Mouse (Mus musculus) macrophage (primary cell): ENCODE measurements at regions not wholly inside any gene's neighbourhood (a gene's known extent, or its start where the extent isn't known, plus 50 kb on each side); places are given as distances from the start of the nearest gene placed in this dataset.
"Not testable (repeated sequence)": the region's sequence is repeated elsewhere in the genome, so short reads cannot be mapped to it uniquely, and the experiment has no call there.

Source experiments
- H3K27ac ChIP-seq: fragments of 350-480 bp; formaldehyde crosslinking; 2 replicates; pipeline ENCODE4 v1.9.0; 2021
- H3K36me3 ChIP-seq: fragments of 350-480 bp; formaldehyde crosslinking; 2 replicates; pipeline ENCODE4 v1.9.0; 2021; ENCODE audit errors: inconsistent target
- H3K4me3 ChIP-seq: fragments of 350-480 bp; formaldehyde crosslinking; 2 replicates; pipeline ENCODE4 v1.9.0; 2021; ENCODE audit errors: inconsistent target
- H3K79me2 ChIP-seq: fragments of 350-480 bp; formaldehyde crosslinking; 2 replicates; pipeline ENCODE4 v1.9.0; 2021; ENCODE audit errors: inconsistent target
- WGBS: methylation state at CpG from one replicate; pipeline ENCODE4 v1.1.7; 2026; ENCODE audit warnings: inconsistent platforms; ENCODE audit not compliant: missing documents; 5-methylcytosine and 5-hydroxymethylcytosine counted together

DNA sequence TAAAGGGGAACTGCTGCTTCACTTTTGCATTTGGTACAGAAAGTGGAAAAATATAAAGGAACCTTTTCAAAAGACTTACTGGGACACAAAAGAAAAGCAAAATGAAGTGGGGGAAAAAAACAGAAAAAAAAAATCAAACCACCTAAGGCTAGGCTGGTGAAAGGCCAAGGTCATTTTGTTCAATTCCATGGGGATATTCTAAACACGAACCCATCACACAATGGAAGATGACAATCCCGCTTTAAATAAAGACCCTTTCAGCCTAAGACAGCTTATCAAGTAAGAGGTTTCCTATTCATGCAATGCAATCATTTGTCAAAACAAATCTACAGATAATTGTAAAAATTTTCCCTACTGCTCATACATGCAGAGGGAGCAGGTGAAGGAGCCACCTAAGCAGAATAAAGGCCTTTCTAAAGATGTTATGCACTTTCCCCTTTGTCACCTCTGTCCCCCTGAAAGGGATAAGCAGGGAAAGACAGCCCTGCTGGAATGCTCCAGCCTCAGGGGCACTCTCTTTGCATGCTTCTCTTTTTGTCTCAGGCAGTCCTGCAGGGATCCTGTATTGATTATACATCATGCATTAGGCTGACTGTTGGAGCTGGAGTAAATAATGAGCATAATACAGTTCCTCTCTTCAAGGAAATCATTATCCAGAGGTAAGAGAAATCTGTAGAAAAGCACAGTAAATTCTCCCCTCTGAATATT is 367.8 kb downstream of the 1190002N15Rik start:
- no peak overlapping the region for H3K27ac ChIP-seq
- WGBS = 83% methylated on average over 2 of the region's 2 CpGs
- H3K36me3 ChIP-seq = no peaks in the 10 kb centered on the region
- H3K4me3 ChIP-seq = no peak overlapping the region
- H3K79me2 ChIP-seq = no peaks in the 10 kb centered on the region

GRCm38 (mm10) chr9:94163671-94164070 is 374.2 kb downstream of the 1190002N15Rik start:
- WGBS = 76% methylated on average over 1 of the region's 1 CpGs
- Histone ChIP-seq H3K36me3 (no peaks in the 10 kb centered on the region), H3K27ac (no peak overlapping the region), H3K79me2 (no peaks in the 10 kb centered on the region), H3K4me3 (no peak overlapping the region)

DNA sequence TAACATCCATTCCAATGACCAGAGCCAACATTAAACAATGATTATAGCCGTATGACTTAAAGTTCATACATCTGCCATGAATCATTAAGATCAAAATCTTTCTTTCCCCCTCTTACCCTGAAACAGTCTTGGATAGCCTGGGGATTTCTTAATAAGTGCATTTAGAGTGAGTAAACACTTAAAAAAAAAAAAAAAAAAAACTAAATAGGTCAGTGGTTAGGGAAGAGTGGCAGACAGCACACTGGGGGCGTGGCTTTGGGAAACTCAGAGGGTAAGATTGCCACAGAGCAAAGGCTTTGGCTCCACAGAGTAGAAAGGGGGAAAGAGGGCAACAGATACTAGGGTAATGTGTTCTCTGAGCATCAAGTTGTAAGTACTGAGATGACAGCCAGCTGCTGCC is 382.3 kb downstream of the 1190002N15Rik start:
- Histone ChIP-seq H3K27ac (no peak overlapping the region), H3K4me3 (no peak overlapping the region), H3K36me3 (no peaks in the 10 kb centered on the region), H3K79me2 (no peaks in the 10 kb centered on the region)
- WGBS = 91% methylated on average over 2 of the region's 2 CpGs

GRCm38 (mm10) chr9:94148474-94148873 is 389.4 kb downstream of the 1190002N15Rik start:
- H3K27ac ChIP-seq = no peak overlapping the region
- H3K4me3 ChIP-seq = no peak overlapping the region
- H3K36me3 ChIP-seq = no peaks in the 10 kb centered on the region
- 94% methylated on average over 1 of the region's 1 CpGs for WGBS
- no peaks in the 10 kb centered on the region for H3K79me2 ChIP-seq

DNA sequence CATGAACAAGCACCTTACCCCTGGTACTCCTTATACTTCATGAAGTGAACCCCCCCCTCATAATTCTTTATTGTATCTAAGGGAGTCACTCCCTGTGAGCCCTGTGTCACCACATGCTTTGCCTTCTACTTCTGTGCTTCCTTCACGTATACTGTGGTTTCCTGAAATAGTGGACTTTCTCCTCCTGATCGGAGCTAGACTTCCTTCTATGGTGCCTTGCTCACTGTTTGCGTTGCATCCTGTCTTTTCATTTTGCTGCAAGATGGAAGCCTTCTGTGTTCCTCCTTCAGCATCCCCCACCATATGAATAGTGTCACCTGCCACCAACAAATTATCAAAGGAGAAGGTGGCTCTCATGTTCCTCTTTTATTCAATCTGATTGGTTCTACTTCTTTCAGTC is 391.1 kb downstream of the 1190002N15Rik start:
- no peaks in the 10 kb centered on the region for H3K36me3 ChIP-seq
- H3K4me3 ChIP-seq = no peak overlapping the region
- WGBS = 8% methylated on average over 3 of the region's 3 CpGs
- no peaks in the 10 kb centered on the region for H3K79me2 ChIP-seq
- H3K27ac ChIP-seq = no peak overlapping the region

DNA sequence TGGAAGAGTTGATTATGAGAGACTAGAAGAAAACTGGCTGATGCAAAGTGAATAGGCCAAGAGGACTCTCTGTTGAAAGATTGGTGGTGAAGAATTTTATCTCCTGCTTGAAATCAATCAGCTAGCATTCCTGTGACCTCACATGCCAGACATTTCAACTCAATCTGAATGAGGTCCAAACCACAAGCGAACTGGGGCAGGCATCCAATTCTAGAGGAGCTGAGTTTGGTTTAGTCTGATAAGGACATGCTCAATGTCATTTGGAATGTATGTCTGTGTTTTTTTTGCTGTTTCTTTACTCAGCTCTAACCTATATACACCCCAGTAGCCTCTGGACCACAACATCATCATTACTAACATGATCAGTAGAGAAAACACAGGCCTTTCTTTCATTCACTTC is 401.4 kb downstream of the 1190002N15Rik start:
- 15% methylated on average over 1 of the region's 1 CpGs for WGBS
- Histone ChIP-seq H3K36me3 (no peaks in the 10 kb centered on the region), H3K4me3 (no peak overlapping the region), H3K79me2 (no peaks in the 10 kb centered on the region), H3K27ac (no peak overlapping the region)

DNA sequence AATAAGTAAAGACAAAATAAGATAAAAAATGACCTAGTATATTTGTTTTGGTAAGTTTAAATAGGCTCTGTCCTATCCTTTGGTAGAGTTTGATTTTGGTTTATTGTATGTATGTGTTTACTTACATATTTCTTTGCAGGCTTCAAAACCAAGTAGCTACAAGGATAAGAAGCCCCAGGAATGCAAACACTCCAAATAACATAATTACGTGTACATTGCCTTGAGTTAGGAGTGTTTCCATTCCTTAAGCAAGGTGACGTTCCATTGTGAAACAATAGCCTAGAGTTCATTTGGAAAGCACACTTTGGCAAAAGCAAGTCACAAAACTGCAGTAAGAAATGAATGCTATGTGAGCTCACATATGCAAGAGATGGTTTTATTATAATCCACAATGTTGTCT is 404.2 kb downstream of the 1190002N15Rik start:
- Histone ChIP-seq H3K4me3 (no peak overlapping the region), H3K79me2 (no peaks in the 10 kb centered on the region), H3K36me3 (no peaks in the 10 kb centered on the region), H3K27ac (no peak overlapping the region)
- 90% methylated on average over 2 of the region's 2 CpGs for WGBS

DNA sequence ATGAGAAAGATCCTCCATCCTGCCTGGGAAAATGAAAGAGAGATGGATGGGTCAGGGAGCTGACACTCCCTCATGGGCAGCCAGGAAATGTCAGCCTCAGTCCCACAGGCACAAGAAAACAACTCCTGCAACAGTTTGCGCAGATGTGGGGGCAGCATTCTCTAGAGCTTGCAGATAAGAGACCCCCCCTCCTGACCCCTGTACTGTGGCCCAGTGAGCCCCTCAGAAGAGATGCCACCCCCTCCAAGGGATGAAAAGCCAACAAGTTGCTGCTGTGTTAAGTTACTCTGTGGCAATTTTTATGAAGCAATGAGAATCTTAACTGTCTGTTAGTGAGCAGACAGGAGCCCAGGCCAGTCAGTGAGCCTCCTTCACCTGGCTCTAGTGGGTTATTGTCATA is 406.5 kb downstream of the 1190002N15Rik start:
- Histone ChIP-seq H3K4me3 (no peak overlapping the region), H3K36me3 (no peaks in the 10 kb centered on the region), H3K27ac (no peak overlapping the region), H3K79me2 (no peaks in the 10 kb centered on the region)
- 100% methylated on average over 1 of the region's 1 CpGs for WGBS

GRCm38 (mm10) chr9:94116961-94117360 is 420.9 kb downstream of the 1190002N15Rik start:
- Histone ChIP-seq H3K79me2 (no peaks in the 10 kb centered on the region), H3K4me3 (no peak overlapping the region), H3K36me3 (no peaks in the 10 kb centered on the region), H3K27ac (no peak overlapping the region)
- 96% methylated on average over 5 of the region's 5 CpGs for WGBS

DNA sequence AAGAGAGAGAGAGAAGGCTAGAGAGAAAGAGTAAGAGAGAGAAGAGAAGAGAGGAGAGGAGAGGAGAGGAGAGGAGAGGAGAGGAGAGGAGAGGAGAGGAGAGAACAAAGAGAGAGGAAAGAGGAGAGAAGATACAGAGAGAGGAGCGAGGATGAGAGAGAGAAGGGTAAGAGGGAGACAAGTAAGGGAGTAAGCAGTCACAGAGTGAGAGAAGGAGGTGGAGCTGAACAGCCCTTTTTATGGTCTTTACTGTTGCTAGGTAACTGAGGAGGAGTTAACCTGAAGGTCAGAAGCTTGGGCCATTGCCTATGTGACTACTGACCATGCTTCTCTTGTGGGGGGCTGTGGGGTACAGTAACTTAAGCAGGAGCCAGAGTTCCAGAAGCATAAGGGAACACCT is 430.2 kb downstream of the 1190002N15Rik start:
- H3K36me3 ChIP-seq, H3K27ac ChIP-seq, H3K4me3 ChIP-seq, H3K79me2 ChIP-seq: not testable (repeated sequence)
- 100% methylated on average over 1 of the region's 1 CpGs for WGBS

DNA sequence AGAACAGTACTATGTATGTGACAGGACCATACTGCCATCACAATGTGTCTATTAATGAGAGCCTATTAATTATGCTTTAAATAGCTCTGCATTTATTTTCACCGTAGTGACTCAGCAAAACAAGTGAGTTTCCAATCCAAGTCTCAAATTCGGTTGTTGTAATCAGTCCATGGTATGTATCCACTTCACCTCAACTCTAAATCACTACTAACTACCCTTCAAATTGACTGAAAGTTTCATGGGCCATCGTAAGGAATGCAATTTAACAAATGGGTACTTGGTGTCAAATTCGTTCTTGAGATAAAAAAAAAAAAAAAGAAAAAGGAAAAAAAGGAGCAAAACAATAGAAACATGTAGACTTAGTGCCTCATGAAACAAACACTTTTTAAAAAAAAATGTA is 433.2 kb downstream of the 1190002N15Rik start:
- Histone ChIP-seq H3K79me2 (no peaks in the 10 kb centered on the region), H3K27ac (no peak overlapping the region), H3K4me3 (no peak overlapping the region), H3K36me3 (no peaks in the 10 kb centered on the region)
- WGBS = 91% methylated on average over 4 of the region's 4 CpGs

GRCm38 (mm10) chr9:94101958-94102357 is 435.9 kb downstream of the 1190002N15Rik start:
- Histone ChIP-seq H3K36me3 (no peaks in the 10 kb centered on the region), H3K27ac (no peak overlapping the region), H3K79me2 (no peaks in the 10 kb centered on the region), H3K4me3 (no peak overlapping the region)
- WGBS = 83% methylated on average over 3 of the region's 3 CpGs

GRCm38 (mm10) chr9:94094800-94095199 is 443.1 kb downstream of the 1190002N15Rik start:
- Histone ChIP-seq H3K79me2 (no peaks in the 10 kb centered on the region), H3K27ac (no peak overlapping the region), H3K4me3 (no peak overlapping the region), H3K36me3 (no peaks in the 10 kb centered on the region)
- 84% methylated on average over 2 of the region's 2 CpGs for WGBS

DNA sequence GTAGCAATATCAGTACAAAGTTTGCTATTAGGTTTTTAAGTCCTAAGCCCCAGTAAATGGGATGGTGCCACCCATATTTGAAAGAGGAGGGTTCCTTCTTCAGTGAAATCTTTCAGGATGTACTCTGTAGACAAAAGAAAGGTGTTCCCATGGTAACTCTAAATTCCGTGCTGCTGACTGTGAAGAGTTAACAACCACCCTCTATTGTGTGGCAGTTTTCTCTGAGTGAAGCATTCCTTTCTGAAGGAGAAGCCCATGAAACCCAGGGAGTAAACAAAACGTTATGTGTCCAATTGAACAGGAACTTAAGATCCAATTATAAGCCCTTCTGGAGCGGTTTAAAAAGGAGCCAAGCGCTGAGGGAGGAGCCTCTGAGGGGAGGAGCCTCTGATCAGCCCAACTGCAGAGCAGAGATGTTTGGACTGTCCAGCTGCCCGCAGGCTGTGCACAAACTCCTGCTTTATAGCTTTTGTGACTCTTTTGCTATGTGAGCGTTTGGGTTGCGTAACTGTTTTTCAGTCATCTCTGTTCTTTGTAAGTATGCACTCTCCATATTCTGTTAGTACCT is 446.1 kb downstream of the 1190002N15Rik start:
- Histone ChIP-seq H3K27ac (no peak overlapping the region), H3K4me3 (no peak overlapping the region), H3K36me3 (no peaks in the 10 kb centered on the region), H3K79me2 (no peaks in the 10 kb centered on the region)
- WGBS = 64% methylated on average over 7 of the region's 7 CpGs

- no peaks in the 10 kb centered on the region for H3K36me3 ChIP-seq
- H3K27ac ChIP-seq = no peak overlapping the region
- 63% methylated on average over 1 of the region's 1 CpGs for WGBS
These were observed 448.1 kb downstream of the 1190002N15Rik start for GRCm38 (mm10) chr9:94089759-94090158.

More at GRCm38 (mm10) chr9:94089759-94090158, 448.1 kb downstream of the 1190002N15Rik start:
- Histone ChIP-seq H3K79me2 (no peaks in the 10 kb centered on the region), H3K4me3 (no peak overlapping the region)
